14 mouse cellular contexts compared by ENCODE assay signal in genomic region chr6:25894454-25895250, GRCm38 (mm10).
A peak's percentile ranks its signal among the peaks of the same experiment; 100 is the strongest.
DNase-seq lines count a peak whose midpoint lies in the region; ATAC-seq and TF ChIP-seq lines count a peak whose summit lies in the region.
"Had no signal": no experiment of that assay in that cellular context is flagged by ENCODE, and none has a peak within 500 bp of the region (broad histone marks: within the 10 kb centered on the region; RNA-seq: fewer than 3 reads in every experiment).

No protein-coding gene starts in this region.

- 72% methylated on average over 5 of the region's 5 CpGs for WGBS in kidney, embryonic 16.5 days
- WGBS in midbrain, postnatal 0 days, result 68% methylated on average over 5 of the region's 5 CpGs
- 73% methylated on average over 5 of the region's 5 CpGs for WGBS in midbrain, embryonic 15.5 days
- WGBS in neural tube, embryonic 15.5 days, result 72% methylated on average over 5 of the region's 5 CpGs

- no peak overlapping the region for H3K4me2 ChIP-seq in kidney, embryonic 16.5 days (replicated peaks; ENCODE audit: low read depth, low read length)
- no peak overlapping the region for H3K4me2 ChIP-seq in midbrain, postnatal 0 days (ENCODE audit: low read depth, low read length, poor library complexity, severe bottlenecking)
- H3K4me2 ChIP-seq in midbrain, embryonic 15.5 days, result no peak overlapping the region
- no peak overlapping the region for H3K4me2 ChIP-seq in neural tube, embryonic 15.5 days

- DNase-seq in kidney, adult 11 months, result peak; percentile 11
- DNase-seq in midbrain, postnatal 0 days (ENCODE audit: low spot score), result peak; percentile 14
- peak; percentile 31 for DNase-seq in brain, embryonic 14.5 days (ENCODE audit: low read depth)
- DNase-seq in c-Kit-positive CD71-positive TER-119-positive erythroid progenitor cells, embryonic 14.5 days (ENCODE audit: low spot score), result no peak
- DNase-seq: lung, postnatal 4 days; right cerebral cortex, postnatal 4 days had no signal

- no peak for TF ChIP-seq POLR2A in brain, embryonic 14.5 days (IDR thresholded peaks at IDR 0.05; ENCODE audit: borderline replicate concordance, extremely low read depth, insufficient read depth, insufficient read length, poor library complexity, severe bottlenecking)

- H3K9ac ChIP-seq in kidney, embryonic 16.5 days (replicated peaks; ENCODE audit: low read length), result no peak overlapping the region
- no peak overlapping the region for H3K9ac ChIP-seq in midbrain, postnatal 0 days (replicated peaks; ENCODE audit: low read length, poor library complexity, severe bottlenecking)
- no peak overlapping the region for H3K9ac ChIP-seq in midbrain, embryonic 15.5 days
- no peak overlapping the region for H3K9ac ChIP-seq in neural tube, embryonic 15.5 days (replicated peaks)
- H3K9ac ChIP-seq: liver, embryonic 14.5 days had no signal

- H3K27me3 ChIP-seq in kidney, embryonic 16.5 days (ENCODE audit: insufficient read depth, low read length), result no peaks in the 10 kb centered on the region
- no peaks in the 10 kb centered on the region for H3K27me3 ChIP-seq in midbrain, postnatal 0 days (ENCODE audit: insufficient read depth, low read length)
- no peaks in the 10 kb centered on the region for H3K27me3 ChIP-seq in midbrain, embryonic 15.5 days (replicated peaks)
- no peaks in the 10 kb centered on the region for H3K27me3 ChIP-seq in neural tube, embryonic 15.5 days (replicated peaks)

- TF ChIP-seq CTCF in midbrain, postnatal 0 days (IDR thresholded peaks at IDR 0.05), result peak; percentile 63
- no peak for TF ChIP-seq CTCF in brain, embryonic 14.5 days (IDR thresholded peaks at IDR 0.05; ENCODE audit: borderline replicate concordance, extremely low read depth, insufficient read depth, insufficient read length)

- H3K4me3 ChIP-seq in kidney, embryonic 16.5 days (ENCODE audit: low read length), result no peak overlapping the region
- H3K4me3 ChIP-seq in midbrain, postnatal 0 days (ENCODE audit: low read depth, low read length), result no peak overlapping the region
- H3K4me3 ChIP-seq in midbrain, embryonic 15.5 days, result no peak overlapping the region
- no peak overlapping the region for H3K4me3 ChIP-seq in neural tube, embryonic 15.5 days (replicated peaks)
- H3K4me3 ChIP-seq: embryonic facial prominence, embryonic 10.5 days; forebrain, embryonic 10.5 days; heart, embryonic 10.5 days had no signal

- no peaks in the 10 kb centered on the region for H3K36me3 ChIP-seq in kidney, embryonic 16.5 days (ENCODE audit: insufficient read depth, low read length)
- no peaks in the 10 kb centered on the region for H3K36me3 ChIP-seq in midbrain, postnatal 0 days (ENCODE audit: insufficient read depth, low read length)
- H3K36me3 ChIP-seq in midbrain, embryonic 15.5 days (replicated peaks), result no peaks in the 10 kb centered on the region
- H3K36me3 ChIP-seq in neural tube, embryonic 15.5 days, result no peaks in the 10 kb centered on the region
- H3K36me3 ChIP-seq: embryonic facial prominence, embryonic 10.5 days; forebrain, embryonic 10.5 days; G1E; heart, embryonic 10.5 days had no signal

- H3K27ac ChIP-seq in kidney, embryonic 16.5 days (ENCODE audit: low read length), result no peak overlapping the region
- H3K27ac ChIP-seq in midbrain, postnatal 0 days (ENCODE audit: low read depth, low read length), result no peak overlapping the region
- no peak overlapping the region for H3K27ac ChIP-seq in midbrain, embryonic 15.5 days
- no peak overlapping the region for H3K27ac ChIP-seq in neural tube, embryonic 15.5 days (replicated peaks)
- H3K27ac ChIP-seq: embryonic facial prominence, embryonic 10.5 days; forebrain, embryonic 10.5 days; heart, embryonic 10.5 days; liver, embryonic 14.5 days had no signal

- no peaks in the 10 kb centered on the region for H3K9me3 ChIP-seq in kidney, embryonic 16.5 days (ENCODE audit: low read length)
- no peaks in the 10 kb centered on the region for H3K9me3 ChIP-seq in midbrain, postnatal 0 days (ENCODE audit: low read length)
- H3K9me3 ChIP-seq in midbrain, embryonic 15.5 days, result no peaks in the 10 kb centered on the region
- no peaks in the 10 kb centered on the region for H3K9me3 ChIP-seq in neural tube, embryonic 15.5 days (replicated peaks)
- H3K9me3 ChIP-seq: embryonic facial prominence, embryonic 10.5 days; forebrain, embryonic 10.5 days; G1E; heart, embryonic 10.5 days had no signal

- no peaks in the 10 kb centered on the region for H3K4me1 ChIP-seq in kidney, embryonic 16.5 days (ENCODE audit: insufficient read depth, low read length)
- no peaks in the 10 kb centered on the region for H3K4me1 ChIP-seq in midbrain, postnatal 0 days (ENCODE audit: insufficient read depth, low read length)
- H3K4me1 ChIP-seq in midbrain, embryonic 15.5 days, result no peaks in the 10 kb centered on the region
- no peaks in the 10 kb centered on the region for H3K4me1 ChIP-seq in neural tube, embryonic 15.5 days
- H3K4me1 ChIP-seq: embryonic facial prominence, embryonic 10.5 days; forebrain, embryonic 10.5 days; heart, embryonic 10.5 days had no signal

- no peak for ATAC-seq in kidney, embryonic 16.5 days (ENCODE audit: low FRiP score, low TSS enrichment)
- ATAC-seq in midbrain, postnatal 0 days (ENCODE audit: low FRiP score), result no peak
- ATAC-seq in midbrain, embryonic 15.5 days (replicated peaks), result no peak
- no peak for ATAC-seq in neural tube, embryonic 15.5 days (ENCODE audit: low FRiP score)
